In the genomic region with DNA sequence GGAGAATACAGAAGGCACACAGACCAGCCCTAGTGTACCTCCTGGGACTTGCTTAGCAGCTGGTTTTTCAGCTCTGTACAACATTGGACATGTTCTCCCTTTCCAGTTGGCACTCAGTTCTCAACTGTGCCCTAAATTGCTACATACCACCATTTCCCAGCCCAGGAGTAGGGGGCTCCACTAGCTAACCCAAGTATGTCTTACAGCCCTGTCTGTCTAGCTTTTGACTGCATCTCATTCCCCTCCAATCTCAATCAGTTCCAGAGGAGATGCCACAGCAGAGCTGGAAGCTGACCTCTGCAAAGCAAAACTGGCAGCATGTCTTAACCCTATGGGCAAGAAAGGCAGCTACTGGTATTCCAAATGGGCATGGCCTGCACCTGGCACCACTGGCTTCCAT, we compare ENCODE assay signal across 22 mouse cellular contexts. TPM values are rescaled to one million over a fixed set of nuclear protein-coding genes. Genes with fewer than 3 reads are reported as not detected.
DNase-seq lines count a peak whose midpoint lies in the region; TF ChIP-seq lines count a peak whose summit lies in the region.
"Had no signal": no experiment of that assay in that cellular context is flagged by ENCODE, and none has a peak within 500 bp of the region (broad histone marks: within the 10 kb centered on the region; RNA-seq: fewer than 3 reads in every experiment).

No protein-coding gene starts in this region.

- H3K4me3 ChIP-seq in testis, adult 2 months (ENCODE audit: control insufficient read depth, low read depth, low read length): peak overlapping the region; percentile 90
- H3K4me3 ChIP-seq: embryonic facial prominence, embryonic 10.5 days; embryonic facial prominence, embryonic 12.5 days; forebrain, embryonic 12.5 days had no signal

- H3K27me3 ChIP-seq in testis, adult 2 months (ENCODE audit: control insufficient read depth, insufficient read depth, low read length): no peaks in the 10 kb centered on the region
- H3K27me3 ChIP-seq: embryonic facial prominence, embryonic 12.5 days; forebrain, embryonic 12.5 days had no signal

- peak; percentile 87 for DNase-seq in heart, adult 11 months
- no peak for DNase-seq in heart, adult 8-10 months (ENCODE audit: low spot score)
- no peak for DNase-seq in testis, postnatal 14 days (ENCODE audit: low spot score)
- no peak for DNase-seq in kidney, adult 11 months
- DNase-seq: adrenal gland, adult 8-10 months; adrenal gland, postnatal 14 days; adrenal gland, postnatal 36 days; cerebellum, adult 11-12 months; cerebellum, adult 2 months; cerebellum, adult 9-10 months; cerebellum, postnatal 10 days; cerebellum, postnatal 25 days; forebrain, postnatal 0 days had no signal

- H3K4me1 ChIP-seq in testis, adult 2 months (ENCODE audit: control insufficient read depth, insufficient read depth, low read length): no peaks in the 10 kb centered on the region

- 0 out of 2 replicates have a peak, but pooled peaks cover 2% of the 10 kb centered on the region for H3K36me3 ChIP-seq in testis, adult 2 months (ENCODE audit: control insufficient read depth, insufficient read depth, low read length)

- TF ChIP-seq CTCF in testis, adult 2 months (IDR thresholded peaks at IDR 0.05; ENCODE audit: control insufficient read depth, insufficient read depth, insufficient replicate concordance, low read depth, low read length): no peak

- no peak overlapping the region for H3K27ac ChIP-seq in testis, adult 2 months (ENCODE audit: control insufficient read depth, insufficient read depth, low read depth, low read length)
- H3K27ac ChIP-seq: embryonic facial prominence, embryonic 10.5 days; embryonic facial prominence, embryonic 12.5 days; forebrain, embryonic 12.5 days had no signal

- TF ChIP-seq POLR2A in testis, adult 2 months (IDR thresholded peaks at IDR 0.05; ENCODE audit: control insufficient read depth, low read depth, low read length): no peak

RNA-seq across cellular contexts. Expression of a gene that starts 2.1 kb away (rescaled TPM):
- under 1 TPM in 3 of 4 experiments, not detected in 1; 0.17 to 0.33 (median 0.22) TPM for total RNA-seq in heart, adult 8-10 months (2022)
- 175 and 177 TPM in 2 replicates for polyA plus RNA-seq in testis, adult 2 months (2012; rRNA removed)
- total RNA-seq: adrenal gland, adult 18-20 months; ES-E14; forebrain, postnatal 0 days had no signal
- polyA plus RNA-seq: embryonic facial prominence, embryonic 14.5 days; forebrain, embryonic 12.5 days; forebrain, postnatal 0 days had no signal

RNA-seq across cellular contexts. Expression of a gene that starts 2.3 kb away (rescaled TPM):
- 10 to 100 TPM; 44.4 to 51.8 (median 48.7) TPM for total RNA-seq in heart, adult 8-10 months (2022)
- polyA plus RNA-seq in testis, adult 2 months (2012; rRNA removed): 259 and 263 TPM in 2 replicates

RNA-seq across cellular contexts. Expression of a gene that starts 2.3 kb away (rescaled TPM):
- under 1 TPM in 1 of 4 experiments, not detected in 3; 0.20 TPM for total RNA-seq in heart, adult 8-10 months (2022)
- polyA plus RNA-seq in testis, adult 2 months (2012; rRNA removed): 845 and 898 TPM in 2 replicates
- total RNA-seq: adrenal gland, adult 18-20 months; adrenal gland, adult 8-10 months; adrenal gland, postnatal 14 days; adrenal gland, postnatal 36 days; forebrain, postnatal 0 days; MEL had no signal
- polyA plus RNA-seq: cerebellum, adult 2 months; cortical plate, adult 2 months; forebrain, embryonic 12.5 days; forebrain, postnatal 0 days had no signal

RNA-seq across cellular contexts. Expression of a gene that starts 4.6 kb away (rescaled TPM):
- under 1 TPM; 0.13 to 0.65 (median 0.28) TPM for total RNA-seq in heart, adult 8-10 months (2022)
- polyA plus RNA-seq in testis, adult 2 months (2012; rRNA removed): 3.1 and 3.2 TPM in 2 replicates

RNA-seq across cellular contexts. Expression of a gene that starts 15.1 kb away (rescaled TPM):
- 10 to 100 TPM in 1 of 4 experiments, 1 to 10 TPM in 3; 8.0 to 10.1 (median 9.6) TPM for total RNA-seq in heart, adult 8-10 months (2022)
- polyA plus RNA-seq in testis, adult 2 months (2012; rRNA removed): 27.2 and 28.3 TPM in 2 replicates
